Mouse (Mus musculus) embryo, embryonic 11 days (tissue): Measurements from ENCODE around the gene Ctbp1.
A peak's percentile ranks its signal among the peaks of the same experiment; 100 is the strongest.

Source experiments
- DNase-seq: peaks from one replicate; pipeline ENCODE4 v3.0.0-alpha.2; 2015

Ctbp1 gene

GRCm38 (mm10) chr5:33274953-33275454 lies at the start of gene Ctbp1:
Ctbp1 (minus strand) TSS chr5:33274994.
- DNase-seq: peak; percentile 98

DNA sequence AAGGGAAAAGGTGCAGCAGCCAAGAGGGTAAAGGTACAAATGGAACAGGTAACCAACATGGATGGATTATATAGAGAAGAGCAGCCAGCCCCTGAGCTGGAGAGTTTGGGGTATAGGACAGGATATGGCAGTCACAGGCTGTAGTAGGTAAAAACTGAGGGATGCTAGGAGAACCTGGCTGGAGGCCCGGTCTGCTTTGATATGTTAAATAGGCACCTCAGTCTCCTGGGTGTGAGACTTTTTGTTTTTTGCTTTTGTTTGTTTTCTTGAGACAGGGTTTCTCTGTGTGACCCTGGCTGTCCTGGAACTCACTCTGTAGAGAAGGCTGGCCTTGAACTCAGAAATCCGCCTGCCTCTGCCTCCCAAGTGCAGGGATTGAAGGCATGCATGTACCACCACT lies 49.7 kb upstream of the Ctbp1 start:
- no peak for DNase-seq

GRCm38 (mm10) chr5:33312192-33312591 lies 37.4 kb upstream of the Ctbp1 start:
- no peak for DNase-seq

GRCm38 (mm10) chr5:33310704-33311462 lies 36.1 kb upstream of the Ctbp1 start:
- DNase-seq: no peak

- DNase-seq: no peak
Observed at GRCm38 (mm10) chr5:33301801-33302200, 27.0 kb upstream of the Ctbp1 start.

DNA sequence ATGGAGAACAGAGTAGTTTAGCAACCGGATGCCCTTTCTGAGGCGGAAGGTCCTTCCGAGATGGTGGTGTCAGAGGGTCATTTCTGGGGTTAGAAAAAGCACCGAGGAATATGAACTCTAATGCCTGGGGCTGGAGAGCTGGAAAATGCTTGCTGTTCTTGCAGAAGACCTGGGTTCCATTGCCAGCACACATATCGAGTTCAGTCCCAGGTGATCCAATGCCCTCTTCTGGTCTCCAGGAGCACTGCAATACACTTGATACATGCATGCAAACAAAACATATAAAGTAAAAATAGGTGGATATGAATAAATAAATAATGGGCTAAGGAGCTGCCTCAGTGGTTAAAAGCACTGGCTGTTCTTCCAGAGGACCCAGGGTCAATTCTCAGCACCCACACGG lies 22.4 kb upstream of the Ctbp1 start:
- no peak for DNase-seq

- peak; percentile 20 for DNase-seq
Observed at GRCm38 (mm10) chr5:33293796-33294430, 19.1 kb upstream of the Ctbp1 start.

DNA sequence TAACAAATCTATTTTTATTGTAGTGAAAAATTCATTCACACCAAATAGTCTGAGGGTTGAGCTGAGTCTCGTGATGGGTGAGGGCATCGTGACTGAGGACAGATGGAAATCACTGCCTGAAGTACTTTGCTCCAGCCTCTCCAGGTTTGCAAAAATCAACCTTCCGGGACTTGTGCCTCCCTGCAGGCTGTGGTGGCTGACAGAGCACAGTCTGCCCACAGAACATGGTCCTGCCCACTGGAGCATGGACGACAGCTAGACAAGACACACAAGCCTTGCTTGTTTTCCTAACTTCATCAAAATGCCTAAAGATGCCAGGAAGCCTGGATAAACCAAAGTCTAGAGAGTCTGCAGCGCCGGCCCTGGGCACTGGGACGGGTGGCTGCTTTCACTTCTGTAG lies 9.2 kb upstream of the Ctbp1 start:
- no peak for DNase-seq

GRCm38 (mm10) chr5:33281428-33281827 lies 6.6 kb upstream of the Ctbp1 start:
- no peak for DNase-seq

DNA sequence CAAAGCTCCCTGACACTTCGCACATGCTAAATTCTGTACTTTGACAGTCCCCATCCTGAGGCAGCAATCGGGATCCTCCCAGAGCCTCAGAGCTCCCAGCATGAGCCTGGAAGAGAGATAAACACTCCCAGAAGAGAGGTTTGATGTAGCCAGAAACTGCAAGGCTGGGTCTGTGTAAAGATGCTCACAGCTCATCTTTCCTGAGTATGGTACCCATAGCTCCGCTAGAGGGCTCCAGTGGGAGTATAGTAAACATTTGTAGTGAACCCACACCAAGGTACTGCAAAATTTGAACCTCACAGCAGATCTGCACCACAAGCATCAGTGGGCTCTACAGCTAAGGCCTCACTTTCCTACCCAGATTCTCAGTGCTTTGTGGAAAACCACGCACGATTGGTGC lies 4.2 kb upstream of the Ctbp1 start:
- DNase-seq: peak; percentile 72

DNA sequence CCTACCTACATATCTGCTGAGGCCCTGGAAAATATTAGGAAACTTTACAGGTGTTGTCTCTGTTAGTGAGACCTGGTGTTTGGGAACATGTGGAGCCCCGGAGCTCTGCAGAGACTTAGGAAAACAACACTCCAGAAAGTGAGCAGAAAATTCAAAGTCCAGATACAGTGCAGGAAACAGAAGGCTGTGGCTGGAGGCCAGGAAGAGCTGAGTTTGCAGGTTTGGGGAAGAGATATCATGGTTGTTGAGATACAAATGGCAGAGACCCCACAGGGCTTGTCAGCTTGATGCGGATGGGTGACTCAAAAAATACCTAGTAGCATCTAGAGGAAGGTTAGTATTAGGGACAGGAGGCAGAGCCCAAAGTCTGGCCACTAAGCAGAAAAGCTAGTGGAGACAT lies 2.5 kb upstream of the Ctbp1 start:
- no peak for DNase-seq

DNA sequence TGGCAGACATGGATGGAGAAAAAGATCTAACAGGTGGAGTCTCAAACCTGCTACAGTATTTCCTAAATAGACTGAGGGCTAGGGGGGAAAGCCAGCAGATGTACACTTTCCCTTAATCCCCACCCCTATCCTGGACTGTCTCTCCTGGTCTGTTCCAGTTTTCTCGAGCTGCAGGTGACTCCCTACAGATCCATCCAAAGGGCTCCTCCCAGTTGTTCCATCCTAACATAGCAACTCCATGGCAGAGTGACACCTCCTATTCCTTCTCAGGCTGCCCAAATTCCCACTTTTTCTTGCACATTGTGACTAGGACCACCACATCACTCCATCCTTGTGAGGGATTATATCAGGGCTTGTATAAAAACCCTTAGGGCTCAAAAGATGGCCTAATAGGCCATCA lies 960 bp upstream of the Ctbp1 start:
- no peak for DNase-seq

- DNase-seq: peak; percentile 95
Observed at GRCm38 (mm10) chr5:33274085-33274952, 475 bp downstream of the Ctbp1 start.

DNA sequence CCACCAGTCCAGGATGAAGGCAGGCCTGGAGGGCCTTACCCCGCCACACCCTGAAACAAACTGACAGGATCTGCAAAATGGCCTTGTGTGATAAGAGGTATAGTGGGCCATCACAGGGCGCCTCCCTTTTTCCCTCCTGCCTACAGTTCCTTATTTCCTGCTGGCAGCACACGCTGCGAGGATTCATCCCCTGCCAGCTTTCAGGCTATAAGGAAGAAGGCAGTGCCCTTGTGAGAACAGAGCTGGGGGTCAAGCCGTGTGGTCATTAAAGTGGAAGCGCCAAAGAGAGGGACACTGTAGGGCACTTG lies 1.1 kb downstream of the Ctbp1 start:
- DNase-seq: no peak

GRCm38 (mm10) chr5:33272845-33273776 lies 1.7 kb downstream of the Ctbp1 start:
- no peak for DNase-seq

- no peak for DNase-seq
Observed at GRCm38 (mm10) chr5:33272146-33272545, 2.6 kb downstream of the Ctbp1 start.

- peak; percentile 72 for DNase-seq
Observed at GRCm38 (mm10) chr5:33270568-33270967, 4.2 kb downstream of the Ctbp1 start.

GRCm38 (mm10) chr5:33254416-33254815 lies 20.4 kb downstream of the Ctbp1 start:
- DNase-seq: no peak

GRCm38 (mm10) chr5:33248186-33248585 lies 26.6 kb downstream of the Ctbp1 start:
- DNase-seq: no peak

- DNase-seq: no peak
Observed at GRCm38 (mm10) chr5:33247387-33247786, 27.4 kb downstream of the Ctbp1 start.

GRCm38 (mm10) chr5:33245701-33246100 lies 29.1 kb downstream of the Ctbp1 start:
- no peak for DNase-seq

DNA sequence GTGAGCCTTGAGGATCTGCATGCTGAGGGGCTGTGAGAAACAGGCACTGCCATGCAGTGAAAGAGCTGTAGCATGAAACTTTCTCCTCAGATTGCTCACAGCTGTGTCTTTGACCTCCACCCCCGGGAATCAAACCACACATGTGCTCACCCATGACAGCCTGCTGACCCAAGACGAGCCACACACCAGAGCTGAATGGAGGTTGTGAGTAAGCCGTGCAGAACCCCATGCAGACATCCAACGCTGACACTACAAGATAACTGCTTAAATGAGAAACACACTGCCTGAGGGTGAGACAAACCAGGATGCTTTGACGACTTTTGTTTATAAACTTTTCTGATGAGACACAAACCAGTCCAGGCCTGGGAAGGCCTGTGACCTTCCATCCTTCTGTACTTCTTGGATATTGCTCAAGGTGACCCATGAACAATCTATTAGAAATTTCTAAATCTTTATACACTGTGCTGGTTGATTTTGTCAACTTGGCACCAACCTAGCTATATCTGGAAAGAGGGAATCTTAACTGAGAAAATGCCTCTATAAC lies 30.3 kb downstream of the Ctbp1 start:
- no peak for DNase-seq
